Mouse (Mus musculus) megakaryocyte, embryonic 14.5 days (primary cell): ENCODE measurements around the gene Fgfr1op.

Experiments
- FLI1 ChIP-seq: IDR thresholded peaks from 2 replicates; pipeline ENCODE4 v1.6.1; 2012; ENCODE audit warnings: low read length, inconsistent platforms, mixed read lengths
- GATA1 ChIP-seq: IDR thresholded peaks from 3 replicates; pipeline ENCODE4 v1.6.1; 2012; ENCODE audit warnings: mixed read lengths, low read length, inconsistent platforms, borderline replicate concordance

GRCm38 (mm10) chr17:8171081-8171480 lies 5.8 kb downstream of the Fgfr1op start:
- no peak for TF ChIP-seq GATA1
- no peak for TF ChIP-seq FLI1
